Mouse (Mus musculus): ENCODE results near the gene Zwint. TPM values are rescaled to one million over a fixed set of nuclear protein-coding genes. Genes with fewer than 3 reads are reported as not detected.

Gene Zwint
- total RNA-seq (2012; rRNA removed) (173 and 208 TPM in 2 replicates), total RNA-seq (2014; rRNA removed) (248 and 266 TPM in 2 replicates), polyA plus RNA-seq (2012; ENCODE audit: insufficient read length, low read depth) (257 and 268 TPM in 2 replicates)

DNA sequence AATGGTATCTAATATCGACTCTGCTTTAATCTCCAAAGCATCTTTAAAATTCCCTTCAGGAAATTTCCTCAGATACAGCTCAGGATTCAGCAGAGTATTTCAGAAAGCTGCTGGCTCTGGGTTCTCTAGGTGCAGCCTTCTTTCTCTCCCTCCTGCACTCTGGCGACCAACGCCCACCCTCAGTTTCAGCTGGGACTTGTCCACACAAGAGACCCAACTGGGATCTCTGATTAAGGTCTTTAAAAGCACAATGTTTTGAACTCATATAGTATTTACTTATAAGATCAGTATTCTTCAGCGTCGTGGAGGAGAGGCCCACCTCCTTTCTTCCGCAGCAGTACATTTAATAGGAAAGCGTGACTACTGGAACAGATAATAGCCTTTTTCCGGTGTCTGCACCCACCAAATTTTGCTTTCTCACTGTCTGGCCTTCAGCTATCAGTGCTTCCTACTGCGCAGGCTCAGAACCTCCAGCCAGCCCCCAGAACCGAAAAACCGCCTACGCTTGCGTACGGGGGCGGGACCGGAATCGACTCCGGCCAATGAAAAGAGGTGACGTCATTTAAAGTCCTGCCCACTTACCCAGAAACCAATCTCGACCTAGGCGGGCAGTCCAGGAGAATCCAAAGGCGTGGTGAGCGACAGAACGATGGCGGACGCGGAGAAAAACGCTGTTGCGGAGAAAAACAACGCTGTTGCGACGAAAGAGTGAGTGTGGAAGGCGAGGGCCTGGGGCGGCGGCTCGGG, at the start of gene Zwint:
Gene Zwint (plus strand): TSS at position 576 of the 747 bp plus-strand sequence.
- dilution Hi-C loops (cut with MboI; ENCODE audit: extremely low pct_ligation_motif_present, extremely low pct_unique_long_range_greater_than_20kb, low sequenced_read_pairs), result no loop called here
- TF ChIP-seq CTCF (conservative IDR thresholded peaks at IDR 0.05 in 1 of 2, IDR thresholded peaks at IDR 0.05 in 1 of 2; ENCODE audit: low read depth in 2 of 2, low read length in 2 of 2) (no peak), ETS1 (conservative IDR thresholded peaks at IDR 0.05; ENCODE audit: low read depth, low read length) (no peak), JUND (conservative IDR thresholded peaks at IDR 0.05; ENCODE audit: low read depth, low read length) (peak; percentile 43; the same call in 1 of the 2 replicates), MAX (IDR thresholded peaks at IDR 0.05; ENCODE audit: low read length) (peak; percentile 66; the same call in 1 of the 2 replicates), RAD21 (IDR thresholded peaks at IDR 0.05; ENCODE audit: low read depth, low read length) (no peak), TBP (conservative IDR thresholded peaks at IDR 0.05; ENCODE audit: low read depth, low read length) (peak; percentile 82), RCOR1 (conservative IDR thresholded peaks at IDR 0.05; ENCODE audit: low read depth, low read length) (no peak), PAX5 (IDR thresholded peaks at IDR 0.05; ENCODE audit: low read length) (no peak), KAT2A (IDR thresholded peaks at IDR 0.05; ENCODE audit: insufficient replicate concordance, low read length) (no peak), MYC (IDR thresholded peaks at IDR 0.05; ENCODE audit: low read depth, low read length) (0 out of 2 replicates have a peak, but pooled peaks have one; percentile 46), CHD1 (IDR thresholded peaks at IDR 0.05; ENCODE audit: low read depth, low read length) (no peak), IRF4 (IDR thresholded peaks at IDR 0.05; ENCODE audit: low read depth, low read length) (0 out of 2 replicates have a peak, but pooled peaks have one; percentile 6), ZKSCAN1 (IDR thresholded peaks at IDR 0.05; ENCODE audit: borderline replicate concordance, low read depth, low read length) (no peak), ZC3H11A (IDR thresholded peaks at IDR 0.05; ENCODE audit: low read depth, low read length) (no peak), EP300 (IDR thresholded peaks at IDR 0.05; ENCODE audit: low read length) (no peak), CHD2 (IDR thresholded peaks at IDR 0.05; ENCODE audit: low read length) (no peak), ELF1 (IDR thresholded peaks at IDR 0.05; ENCODE audit: low read depth, low read length) (peak; percentile 74), POLR2A (IDR thresholded peaks at IDR 0.05; ENCODE audit: low read depth, low read length) (peak; percentile 89), TCF12 (IDR thresholded peaks at IDR 0.05; ENCODE audit: low read depth, low read length) (peak; percentile 72; the same call in 1 of the 2 replicates), USF1 (IDR thresholded peaks at IDR 0.05; ENCODE audit: low read depth, low read length) (no peak), SIN3A (IDR thresholded peaks at IDR 0.05; ENCODE audit: low read length) (no peak; the same call in 1 of the 2 replicates), BHLHE40 (IDR thresholded peaks at IDR 0.05; ENCODE audit: low read depth, low read length) (peak; percentile 80), NELFE (IDR thresholded peaks at IDR 0.05; ENCODE audit: low read depth, low read length) (peak; percentile 63), POLR2AphosphoS2 (IDR thresholded peaks at IDR 0.05; ENCODE audit: low read depth, low read length) (0 out of 2 replicates have a peak, but pooled peaks have one; percentile 28), E2F4 (IDR thresholded peaks at IDR 0.05; ENCODE audit: insufficient replicate concordance, low read depth, low read length) (no peak), GABPA (IDR thresholded peaks at IDR 0.05; ENCODE audit: insufficient replicate concordance, low read depth, low read length) (no peak), MXI1 (IDR thresholded peaks at IDR 0.05; ENCODE audit: low read depth, low read length) (peak; percentile 80), NRF1 (IDR thresholded peaks at IDR 0.05; ENCODE audit: low read depth, low read length) (peak; percentile 87), USF2 (conservative IDR thresholded peaks at IDR 0.05; ENCODE audit: low read depth, low read length) (no peak), MEF2A (IDR thresholded peaks at IDR 0.05; ENCODE audit: borderline replicate concordance, low read depth, low read length) (no peak), JUN (IDR thresholded peaks at IDR 0.05; ENCODE audit: insufficient read depth, low read depth, low read length) (peak; percentile 52), ZNF384 (IDR thresholded peaks at IDR 0.05; ENCODE audit: low read depth, low read length) (no peak), MAZ (IDR thresholded peaks at IDR 0.05; ENCODE audit: low read depth, low read length) (no peak), HCFC1 (IDR thresholded peaks at IDR 0.05; ENCODE audit: low read depth, low read length) (peak; percentile 67; the same call in 1 of the 2 replicates), MAFK (IDR thresholded peaks at IDR 0.05; ENCODE audit: insufficient replicate concordance, low read length) (no peak), ZMIZ1 (IDR thresholded peaks at IDR 0.05; ENCODE audit: low read depth, low read length) (peak; percentile 77), UBTF (IDR thresholded peaks at IDR 0.05; ENCODE audit: low read depth, low read length) (no peak), SMC3 (IDR thresholded peaks at IDR 0.05; ENCODE audit: low read depth, low read length) (no peak)

More for the DNA sequence above, at the start of gene Zwint:
- peak within 1 kb of the TSS; percentile 83 for H3K27ac ChIP-seq (ENCODE audit: insufficient read depth, low read depth)
- peaks cover 22 to 36% of the 10 kb centered on the region in 2 experiments for H3K36me3 ChIP-seq (replicated peaks in 1 of 2; ENCODE audit: control insufficient read depth in 1 of 2, insufficient read depth in 1 of 2, low read length in 1 of 2)
- H3K4me3 ChIP-seq (replicated peaks in 1 of 3; ENCODE audit: low read depth in 2 of 3, low read length in 2 of 3, poor library complexity in 1 of 3), result peak within 1 kb of the TSS; percentile 80 to 94 (median 81)
- peaks cover 19% of the 10 kb centered on the region for H3K79me2 ChIP-seq (replicated peaks; ENCODE audit: control insufficient read depth, extremely low read depth, insufficient read depth, poor library complexity, severe bottlenecking)
- peaks cover 5 to 25% of the 10 kb centered on the region in 2 experiments for H3K4me1 ChIP-seq (ENCODE audit: control insufficient read depth in 1 of 2, insufficient read depth in 2 of 2)
- no peaks in the 10 kb centered on the region for H3K27me3 ChIP-seq (replicated peaks)
- in situ Hi-C loops (cut with MboI; ENCODE audit: low pct_ligation_motif_present, low pct_unique_long_range_greater_than_20kb, low sequenced_read_pairs), result no loop called here
- H3K9ac ChIP-seq (ENCODE audit: insufficient read depth, low read depth), result peak within 1 kb of the TSS; percentile 89
- peak within 1 kb of the TSS; percentile 97 for H3K4me2 ChIP-seq (ENCODE audit: insufficient read depth, low read depth, poor library complexity, severe bottlenecking)
- peaks cover 3% of the 10 kb centered on the region for H3K9me3 ChIP-seq (replicated peaks; ENCODE audit: low read length)
- DNase-seq (ENCODE audit: extremely low read depth), result peak; percentile 98

Measured in CH12.LX (cell line).